Mouse (Mus musculus) cerebellum, adult 2 months (tissue): ENCODE data around the gene Mtcl1. TPM values are rescaled to one million over a fixed set of nuclear protein-coding genes. Genes with fewer than 3 reads are reported as not detected.

ENCODE experiments used
- DNase-seq, 2 experiments: peaks; one replicate each; pipeline ENCODE4 v3.0.0; 2021
- H3K27ac ChIP-seq: fragments of 200-500 bp; 2 replicates; pipeline ENCODE4 v1.5.1; 2012; ENCODE audit warnings: low read length, control low read depth, inconsistent platforms; ENCODE audit not compliant: insufficient read depth
- H3K27me3 ChIP-seq: fragments of 200-500 bp; 2 replicates; pipeline ENCODE4 v1.6.1; 2012; ENCODE audit warnings: inconsistent platforms, mild to moderate bottlenecking, low read length, moderate library complexity; ENCODE audit not compliant: control insufficient read depth, insufficient read depth
- H3K4me1 ChIP-seq: fragments of 200-500 bp; 2 replicates; pipeline ENCODE4 v1.6.1; 2011; ENCODE audit warnings: low read length; ENCODE audit not compliant: control insufficient read depth, insufficient read depth
- H3K4me3 ChIP-seq: fragments of 200-500 bp; replicated peaks from 2 replicates; pipeline ENCODE3; 2011; ENCODE audit warnings: mild to moderate bottlenecking, low read depth, low read length, control low read depth; ENCODE audit not compliant: insufficient read depth
- CTCF ChIP-seq: fragments of 200-500 bp; IDR thresholded peaks from 2 replicates; pipeline ENCODE4 v1.5.1; 2011; ENCODE audit warnings: low read depth, mild to moderate bottlenecking, control low read depth, low read length, moderate library complexity, borderline replicate concordance; ENCODE audit not compliant: insufficient read depth
- POLR2A ChIP-seq: fragments of 200-500 bp; IDR thresholded peaks from 2 replicates; pipeline ENCODE4 v1.6.1; 2011; ENCODE audit warnings: low read length, control low read depth, borderline replicate concordance; ENCODE audit not compliant: insufficient read depth
- WGBS: fragments of 180-500 bp; shearing (Covaris S2); methylation state at CpG from one replicate; pipeline ENCODE4 v1.1.7; 2018; 5-methylcytosine and 5-hydroxymethylcytosine counted together
- polyA plus RNA-seq: library from polyadenylated mRNA; depleted of rRNA; stranded (reverse); fragments of >200 nt; gene quantifications from 2 replicates; pipeline ENCODE4 v1.2.3, GENCODE M21; 2012

Mtcl1 gene
- polyA plus RNA-seq, 1 experiment, result 106 TPM

- 17% methylated on average over 11 of the region's 11 CpGs for WGBS
- Histone ChIP-seq H3K27ac (peak overlapping the region; percentile 39), H3K4me3 (no peak overlapping the region), H3K4me1 (peaks cover 61% of the 10 kb centered on the region), H3K27me3 (no peaks in the 10 kb centered on the region)
- DNase-seq, result peak; percentile 51 to 52
- TF ChIP-seq POLR2A (no peak), CTCF (no peak)
These were observed 38.6 kb downstream of the Mtcl1 start for GRCm38 (mm10) chr17:66410884-66411426.

GRCm38 (mm10) chr17:66409070-66409605 lies 40.4 kb downstream of the Mtcl1 start:
- Histone ChIP-seq H3K27me3 (no peaks in the 10 kb centered on the region), H3K27ac (no peak overlapping the region), H3K4me3 (no peak overlapping the region), H3K4me1 (peaks cover 68% of the 10 kb centered on the region)
- DNase-seq, result no peak
- 49% methylated on average over 9 of the region's 9 CpGs for WGBS
- TF ChIP-seq POLR2A (no peak), CTCF (no peak)

- peaks cover 66% of the 10 kb centered on the region for H3K4me1 ChIP-seq
- TF ChIP-seq CTCF (no peak), POLR2A (no peak)
- DNase-seq, result peak; percentile 50 to 69
These were observed 41.1 kb downstream of the Mtcl1 start for GRCm38 (mm10) chr17:66408400-66408799.

GRCm38 (mm10) chr17:66407833-66408232 lies 41.7 kb downstream of the Mtcl1 start:
- no peaks in the 10 kb centered on the region for H3K27me3 ChIP-seq
- peak overlapping the region; percentile 53; the same call in 1 of the 2 replicates for H3K27ac ChIP-seq
- peak; percentile 48 to 57 for DNase-seq
- TF ChIP-seq CTCF (peak; percentile 24; the same call in 1 of the 2 replicates), POLR2A (0 out of 2 replicates have a peak, but pooled peaks have one; percentile 12)
- WGBS, result 16% methylated on average over 8 of the region's 8 CpGs
- peaks cover 67% of the 10 kb centered on the region for H3K4me1 ChIP-seq
- H3K4me3 ChIP-seq, result no peak overlapping the region

More at GRCm38 (mm10) chr17:66408400-66408799, 41.1 kb downstream of the Mtcl1 start:
- Histone ChIP-seq H3K4me3 (no peak overlapping the region), H3K27ac (peak overlapping the region; percentile 82; the same call in 1 of the 2 replicates), H3K27me3 (no peaks in the 10 kb centered on the region)
- WGBS, result 13% methylated on average over 5 of the region's 5 CpGs

- Histone ChIP-seq H3K4me1 (peaks cover 65% of the 10 kb centered on the region), H3K27me3 (no peaks in the 10 kb centered on the region), H3K27ac (peak overlapping the region; percentile 59; the same call in 1 of the 2 replicates), H3K4me3 (no peak overlapping the region)
- no peak for TF ChIP-seq POLR2A
- TF ChIP-seq CTCF, result no peak
- WGBS, result 37% methylated on average over 7 of the region's 7 CpGs
- no peak for DNase-seq
These were observed 43.9 kb downstream of the Mtcl1 start for GRCm38 (mm10) chr17:66405601-66406000.

- peaks cover 66% of the 10 kb centered on the region for H3K4me1 ChIP-seq
- H3K4me3 ChIP-seq, result no peak overlapping the region
- peak overlapping the region; percentile 72 for H3K27ac ChIP-seq
- no peaks in the 10 kb centered on the region for H3K27me3 ChIP-seq
- no peak for TF ChIP-seq POLR2A
- no peak for TF ChIP-seq CTCF
- DNase-seq, result peak; percentile 67 to 70
- 16% methylated on average over 10 of the region's 10 CpGs for WGBS
These were observed 44.5 kb downstream of the Mtcl1 start for GRCm38 (mm10) chr17:66404883-66405590.

GRCm38 (mm10) chr17:66402791-66403470 lies 46.6 kb downstream of the Mtcl1 start:
- 15% methylated on average over 6 of the region's 6 CpGs for WGBS
- H3K27ac ChIP-seq, result peak overlapping the region; percentile 97

More at GRCm38 (mm10) chr17:66402791-66403470, 46.6 kb downstream of the Mtcl1 start:
- H3K4me3 ChIP-seq, result no peak overlapping the region
- DNase-seq, result no peak
- H3K27me3 ChIP-seq, result no peaks in the 10 kb centered on the region
- H3K4me1 ChIP-seq, result peaks cover 59% of the 10 kb centered on the region
- TF ChIP-seq CTCF (no peak), POLR2A (no peak)
